In the genomic region with DNA sequence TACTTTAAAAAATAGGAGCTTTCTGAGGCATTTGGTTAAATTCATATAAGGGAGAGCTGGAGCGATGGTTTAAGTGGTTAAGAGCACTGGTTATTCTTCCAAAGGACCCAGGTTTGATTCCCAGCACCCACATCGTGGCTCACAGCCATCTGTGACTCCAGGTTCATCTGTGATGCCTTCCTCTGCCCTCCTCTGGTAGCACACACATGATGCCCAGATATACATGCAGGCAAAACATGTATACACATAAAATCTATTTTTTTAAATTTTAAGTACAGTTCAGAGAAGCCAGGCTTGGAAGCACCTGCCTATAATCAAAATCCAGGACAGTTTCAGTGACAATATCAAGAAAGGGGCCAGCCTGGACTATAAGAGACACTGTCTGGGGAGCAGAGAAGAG, we compare ENCODE assay signal across 24 mouse cellular contexts.
"Had no signal": no experiment of that assay in that cellular context is flagged by ENCODE, and none has a peak within 500 bp of the region (broad histone marks: within the 10 kb centered on the region; RNA-seq: fewer than 3 reads in every experiment).

No protein-coding gene starts in this region.

- H3K9me3 ChIP-seq: embryonic facial prominence, embryonic 10.5 days; embryonic facial prominence, embryonic 12.5 days; embryonic facial prominence, embryonic 13.5 days; embryonic facial prominence, embryonic 15.5 days; forebrain, embryonic 10.5 days; forebrain, embryonic 12.5 days; forebrain, embryonic 13.5 days; forebrain, embryonic 15.5 days had no signal

- H3K4me3 ChIP-seq: embryonic facial prominence, embryonic 10.5 days; embryonic facial prominence, embryonic 12.5 days; embryonic facial prominence, embryonic 13.5 days; embryonic facial prominence, embryonic 15.5 days; erythroblast, embryonic 14.5 days; forebrain, embryonic 10.5 days; forebrain, embryonic 12.5 days; forebrain, embryonic 13.5 days; forebrain, embryonic 15.5 days; gastrocnemius, adult 2 months; heart, adult 2 months had no signal

- DNase-seq: cerebellum, adult 8-10 months; cerebellum, adult 9-10 months; cerebellum, adult 9-11 months; cerebellum, postnatal 10 days; cerebellum, postnatal 14 days; cerebellum, postnatal 36 days; embryo, embryonic 11 days; forebrain, postnatal 0 days; gastrocnemius, adult 2 months; gastrocnemius, postnatal 10 days; gastrocnemius, postnatal 14 days; gastrocnemius, postnatal 25 days; gastrocnemius, postnatal 36 days; heart, adult 18-20 months; heart, adult 2 months had no signal

- H3K4me1 ChIP-seq: embryonic facial prominence, embryonic 10.5 days; embryonic facial prominence, embryonic 12.5 days; embryonic facial prominence, embryonic 13.5 days; embryonic facial prominence, embryonic 15.5 days; forebrain, embryonic 10.5 days; forebrain, embryonic 12.5 days; forebrain, embryonic 13.5 days; forebrain, embryonic 15.5 days had no signal

- H3K9ac ChIP-seq: embryonic facial prominence, embryonic 12.5 days; embryonic facial prominence, embryonic 13.5 days; embryonic facial prominence, embryonic 15.5 days; forebrain, embryonic 12.5 days; forebrain, embryonic 13.5 days; forebrain, embryonic 15.5 days; forebrain, postnatal 0 days had no signal

- H3K27ac ChIP-seq: embryonic facial prominence, embryonic 10.5 days; embryonic facial prominence, embryonic 12.5 days; embryonic facial prominence, embryonic 13.5 days; embryonic facial prominence, embryonic 15.5 days; forebrain, embryonic 10.5 days; forebrain, embryonic 12.5 days; forebrain, embryonic 13.5 days; forebrain, embryonic 15.5 days; gastrocnemius, adult 2 months; heart, adult 2 months had no signal

- H3K4me2 ChIP-seq: embryonic facial prominence, embryonic 12.5 days; embryonic facial prominence, embryonic 13.5 days; embryonic facial prominence, embryonic 15.5 days; forebrain, embryonic 12.5 days; forebrain, embryonic 13.5 days; forebrain, embryonic 15.5 days had no signal

- H3K27me3 ChIP-seq: embryonic facial prominence, embryonic 12.5 days; embryonic facial prominence, embryonic 13.5 days; embryonic facial prominence, embryonic 15.5 days; forebrain, embryonic 12.5 days; forebrain, embryonic 13.5 days; forebrain, embryonic 15.5 days had no signal
